Mouse (Mus musculus): ENCODE results near the gene Ctnna3. TPM values are rescaled to one million over a fixed set of nuclear protein-coding genes. Genes with fewer than 3 reads are reported as not detected.

The Ctnna3 gene
- polyA plus RNA-seq, 1 experiment from 2014 or later, result not detected

DNA sequence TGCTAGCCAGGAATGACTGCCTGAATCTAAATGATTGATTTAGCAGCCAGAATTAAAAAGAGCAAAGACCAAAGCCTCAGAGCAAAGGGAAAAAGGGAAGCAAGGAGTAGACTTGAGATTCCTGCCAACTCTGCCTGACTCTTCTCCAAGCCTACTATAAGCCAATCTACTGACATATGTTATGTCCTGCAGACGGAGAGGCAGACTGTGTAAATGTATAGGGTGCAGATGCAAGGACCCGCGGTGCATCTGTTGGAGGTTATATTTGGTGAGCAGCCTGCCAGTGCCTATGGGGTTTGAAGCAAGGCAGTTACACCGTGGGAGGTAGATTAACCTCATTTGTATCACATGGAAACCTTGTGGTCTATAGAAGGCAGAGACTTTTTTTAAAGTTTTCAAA, 409.1 kb downstream of the Ctnna3 start:
- no peaks in the 10 kb centered on the region for H3K9me3 ChIP-seq (replicated peaks)
- no peaks in the 10 kb centered on the region for H3K27me3 ChIP-seq (ENCODE audit: low read depth, poor library complexity, severe bottlenecking)
- no peak overlapping the region for H3K4me3 ChIP-seq
- no peak for DNase-seq (ENCODE audit: low spot score)
- H3K4me1 ChIP-seq, result no peaks in the 10 kb centered on the region
- no peaks in the 10 kb centered on the region for H3K36me3 ChIP-seq
- WGBS, result 87% methylated on average over 4 of the region's 4 CpGs
- no peak overlapping the region for H3K27ac ChIP-seq

DNA sequence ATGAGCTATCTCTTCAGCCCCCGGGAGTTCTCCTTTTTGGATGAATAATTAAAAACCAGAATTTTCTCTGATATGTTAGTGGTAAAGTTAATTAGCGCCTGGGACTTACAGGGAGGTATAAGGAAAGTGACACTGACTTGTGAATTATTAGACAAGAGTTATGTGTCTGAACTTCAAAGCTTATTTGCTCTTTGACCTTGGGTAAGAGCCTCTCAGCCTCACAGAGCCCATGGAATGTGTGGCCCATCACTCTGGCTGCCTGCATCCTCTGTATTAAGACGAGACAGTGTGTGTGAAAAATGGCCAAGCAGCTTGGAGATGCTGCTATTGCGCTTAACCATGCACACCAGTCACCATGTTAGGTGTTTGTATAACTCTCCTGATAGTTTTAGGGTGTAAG, 422.0 kb downstream of the Ctnna3 start:
- DNase-seq (ENCODE audit: low spot score), result no peak
- H3K27ac ChIP-seq, result no peak overlapping the region
- H3K9me3 ChIP-seq (replicated peaks), result no peaks in the 10 kb centered on the region
- H3K4me3 ChIP-seq, result no peak overlapping the region
- no peaks in the 10 kb centered on the region for H3K27me3 ChIP-seq (ENCODE audit: low read depth, poor library complexity, severe bottlenecking)
- 83% methylated on average over 4 of the region's 4 CpGs for WGBS
- H3K36me3 ChIP-seq, result no peaks in the 10 kb centered on the region
- H3K4me1 ChIP-seq, result no peaks in the 10 kb centered on the region

DNA sequence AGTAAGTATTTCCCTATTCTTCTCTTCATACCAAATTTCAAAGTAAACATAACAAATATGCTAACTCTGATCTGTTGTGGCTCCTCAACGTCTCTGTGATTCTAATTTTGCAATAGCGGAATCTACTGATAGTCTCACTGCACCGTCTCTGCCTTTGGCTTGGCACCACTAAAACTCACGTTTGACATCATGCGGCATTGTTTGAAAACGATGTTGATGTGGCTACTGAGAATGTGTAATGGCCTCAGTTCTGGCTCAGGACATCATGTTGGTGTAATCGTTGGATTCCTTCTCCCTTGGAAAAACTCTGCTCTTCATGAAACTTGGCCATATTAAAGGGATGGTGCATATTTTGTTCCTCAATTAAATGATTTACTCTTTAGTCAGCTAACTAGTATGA, 439.2 kb downstream of the Ctnna3 start:
- no peak for DNase-seq (ENCODE audit: low spot score)
- H3K36me3 ChIP-seq, result no peaks in the 10 kb centered on the region
- H3K4me3 ChIP-seq, result no peak overlapping the region
- H3K27me3 ChIP-seq (ENCODE audit: low read depth, poor library complexity, severe bottlenecking), result no peaks in the 10 kb centered on the region
- H3K27ac ChIP-seq, result no peak overlapping the region
- 90% methylated on average over 7 of the region's 7 CpGs for WGBS
- H3K9me3 ChIP-seq (replicated peaks), result no peaks in the 10 kb centered on the region
- no peaks in the 10 kb centered on the region for H3K4me1 ChIP-seq

DNA sequence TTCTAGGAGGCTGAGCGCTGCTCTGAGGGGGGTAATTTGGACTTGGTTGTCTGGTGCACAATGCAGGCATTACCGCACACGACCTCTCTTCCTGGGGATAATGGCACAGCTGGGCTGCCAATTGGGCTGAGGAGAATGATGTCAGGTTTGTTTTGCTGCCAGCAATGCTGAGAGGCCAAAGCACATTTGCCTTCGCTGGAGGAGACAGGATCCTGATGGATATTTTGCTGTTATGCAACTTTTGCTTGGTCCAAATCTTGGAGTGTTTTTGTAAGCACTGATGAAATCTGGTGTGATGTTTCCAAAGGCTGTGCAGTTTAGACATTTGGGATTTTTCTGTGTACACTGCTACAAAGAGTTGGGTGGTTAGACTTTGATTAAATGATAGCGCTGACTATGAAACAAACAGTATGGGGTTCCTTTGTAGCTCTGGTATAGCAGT, 450.6 kb downstream of the Ctnna3 start:
- H3K27me3 ChIP-seq (ENCODE audit: low read depth, poor library complexity, severe bottlenecking), result no peaks in the 10 kb centered on the region
- H3K27ac ChIP-seq, result no peak overlapping the region
- H3K9me3 ChIP-seq (replicated peaks), result no peaks in the 10 kb centered on the region
- no peak overlapping the region for H3K4me3 ChIP-seq
- no peaks in the 10 kb centered on the region for H3K36me3 ChIP-seq
- no peak for DNase-seq (ENCODE audit: low spot score)
- 90% methylated on average over 5 of the region's 5 CpGs for WGBS
- no peaks in the 10 kb centered on the region for H3K4me1 ChIP-seq

DNA sequence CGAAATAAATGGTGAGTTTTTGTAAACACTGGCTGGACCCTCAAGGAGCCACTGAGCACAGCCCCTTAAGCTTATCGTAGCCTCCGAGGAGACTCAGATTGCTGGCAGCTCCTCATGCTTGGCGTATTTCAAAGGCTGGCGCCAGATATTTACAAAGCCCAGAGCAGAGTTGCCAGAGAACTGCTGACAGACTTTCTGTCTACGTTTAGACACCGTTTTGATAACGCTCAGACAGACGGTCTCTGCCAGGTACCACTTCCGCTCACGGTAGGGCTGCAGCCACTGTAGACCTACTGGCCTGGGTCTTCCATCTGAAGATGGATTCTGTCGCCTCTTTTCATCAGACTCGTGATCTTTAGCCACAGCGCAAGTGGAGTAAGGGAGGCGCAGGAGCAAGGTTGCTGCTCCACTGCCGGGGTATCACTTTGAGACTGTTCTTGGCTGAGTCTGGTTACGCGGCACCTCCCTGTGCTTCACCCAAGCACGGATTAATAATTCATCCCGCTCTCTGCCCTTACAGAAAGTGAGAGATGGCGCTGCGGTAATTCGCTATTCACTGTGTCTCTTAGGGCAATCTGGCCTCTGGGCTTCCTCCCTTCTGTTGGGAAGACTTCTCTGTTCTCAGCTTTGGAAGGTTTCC, 456.7 kb downstream of the Ctnna3 start:
- WGBS, result 86% methylated on average over 23 of the region's 23 CpGs
- Histone ChIP-seq H3K27me3 (ENCODE audit: low read depth, poor library complexity, severe bottlenecking) (no peaks in the 10 kb centered on the region), H3K36me3 (no peaks in the 10 kb centered on the region), H3K4me3 (no peak overlapping the region), H3K9me3 (replicated peaks) (no peaks in the 10 kb centered on the region), H3K4me1 (no peaks in the 10 kb centered on the region), H3K27ac (no peak overlapping the region)
- no peak for DNase-seq (ENCODE audit: low spot score)

DNA sequence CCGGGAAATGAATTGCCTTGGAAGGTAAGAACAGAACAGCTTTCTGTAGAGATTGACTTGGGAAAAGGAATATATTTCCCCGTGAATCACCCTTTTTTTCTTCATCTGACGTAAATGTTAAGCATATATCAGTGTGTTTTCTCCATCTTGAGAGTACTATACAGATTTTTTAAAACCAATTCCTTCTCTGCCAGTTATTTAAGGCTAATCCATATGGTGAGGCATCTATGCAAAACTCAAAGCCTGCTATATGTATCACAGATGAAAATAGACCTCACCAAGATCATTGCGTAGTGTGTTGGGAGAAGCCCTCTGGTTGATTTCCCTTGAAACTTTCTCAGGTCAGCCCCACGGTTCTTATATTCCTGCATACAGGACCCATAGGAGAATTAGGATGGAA, 464.7 kb downstream of the Ctnna3 start:
- WGBS, result 94% methylated on average over 5 of the region's 5 CpGs
- Histone ChIP-seq H3K36me3 (no peaks in the 10 kb centered on the region), H3K4me3 (no peak overlapping the region), H3K27me3 (ENCODE audit: low read depth, poor library complexity, severe bottlenecking) (no peaks in the 10 kb centered on the region), H3K9me3 (replicated peaks) (no peaks in the 10 kb centered on the region), H3K27ac (no peak overlapping the region), H3K4me1 (no peaks in the 10 kb centered on the region)
- no peak for DNase-seq (ENCODE audit: low spot score)

DNA sequence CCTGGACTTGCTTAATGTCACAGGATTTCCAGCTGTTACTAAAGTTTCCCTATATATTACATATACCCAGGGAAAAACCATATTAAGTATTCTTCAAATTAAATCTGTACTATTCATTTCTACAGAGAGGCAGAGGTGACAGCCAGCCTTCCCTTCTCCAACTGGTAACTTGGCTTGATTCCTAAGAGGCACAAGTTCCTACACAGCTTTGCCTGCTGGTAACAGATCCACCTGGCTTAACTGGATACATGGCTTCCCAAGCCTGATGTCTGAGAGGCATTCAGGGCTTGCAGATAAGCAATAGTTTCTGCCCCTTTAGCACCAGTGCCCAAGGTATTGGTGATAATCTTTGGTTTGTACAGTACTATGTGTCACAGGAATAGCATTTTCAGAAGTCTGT, 470.0 kb downstream of the Ctnna3 start:
- Histone ChIP-seq H3K4me1 (no peaks in the 10 kb centered on the region), H3K27me3 (ENCODE audit: low read depth, poor library complexity, severe bottlenecking) (no peaks in the 10 kb centered on the region), H3K9me3 (replicated peaks) (no peaks in the 10 kb centered on the region), H3K36me3 (no peaks in the 10 kb centered on the region), H3K27ac (no peak overlapping the region), H3K4me3 (no peak overlapping the region)
- no peak for DNase-seq (ENCODE audit: low spot score)

DNA sequence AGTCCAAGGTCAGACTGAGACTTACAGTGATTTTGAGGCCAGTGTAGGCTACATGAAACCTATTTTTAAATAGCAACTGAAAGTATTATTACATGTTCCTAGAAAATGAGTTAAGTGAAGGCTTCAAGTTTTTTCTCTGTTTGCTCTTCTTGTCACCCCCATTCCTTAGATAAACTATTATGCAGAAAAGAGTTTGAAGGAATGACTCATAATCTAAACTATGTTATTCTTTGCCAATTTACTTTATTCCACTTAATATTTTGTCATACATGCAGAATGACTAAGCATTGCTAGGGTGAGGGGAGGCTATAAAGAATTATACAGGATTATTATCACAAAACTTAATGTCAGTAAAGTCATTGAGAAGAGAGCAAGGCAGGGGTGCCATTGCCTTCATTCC, 479.0 kb downstream of the Ctnna3 start:
- H3K4me3 ChIP-seq, result no peak overlapping the region
- H3K36me3 ChIP-seq, result no peaks in the 10 kb centered on the region
- no peak overlapping the region for H3K27ac ChIP-seq
- no peaks in the 10 kb centered on the region for H3K9me3 ChIP-seq (replicated peaks)
- peaks cover 3% of the 10 kb centered on the region; the same call in 1 of the 2 replicates for H3K4me1 ChIP-seq
- H3K27me3 ChIP-seq (ENCODE audit: low read depth, poor library complexity, severe bottlenecking), result no peaks in the 10 kb centered on the region
- no peak for DNase-seq (ENCODE audit: low spot score)

DNA sequence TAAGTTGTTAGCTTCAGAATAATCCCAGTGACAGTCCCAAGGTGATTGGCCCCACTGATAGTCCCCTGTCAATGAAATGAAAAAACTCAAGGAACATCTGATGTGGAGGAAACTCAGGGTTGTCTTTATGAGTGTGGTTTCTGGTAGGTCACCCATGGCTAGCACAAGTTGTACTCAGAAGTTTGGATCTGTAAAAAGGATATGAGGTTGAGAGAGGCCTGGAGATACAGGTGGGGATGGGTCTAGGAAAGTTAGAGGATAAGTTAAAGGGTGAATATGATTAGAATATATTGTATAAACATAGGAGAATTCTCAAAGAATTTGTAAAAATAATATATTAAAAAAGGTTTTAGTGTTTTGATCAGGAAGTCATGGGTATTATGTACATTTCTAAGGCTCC, 497.4 kb downstream of the Ctnna3 start, which contains the start of gene Gm10118:
Gm10118 (minus strand) TSS at position 101 of the 400 bp plus-strand sequence.
- Histone ChIP-seq H3K27me3 (ENCODE audit: low read depth, poor library complexity, severe bottlenecking) (no peaks in the 10 kb centered on the region), H3K4me1 (no peaks in the 10 kb centered on the region), H3K9me3 (replicated peaks) (no peaks in the 10 kb centered on the region), H3K27ac (no peak within 1 kb of the TSS), H3K4me3 (no peak within 1 kb of the TSS), H3K36me3 (no peaks in the 10 kb centered on the region)
- DNase-seq (ENCODE audit: low spot score), result no peak

DNA sequence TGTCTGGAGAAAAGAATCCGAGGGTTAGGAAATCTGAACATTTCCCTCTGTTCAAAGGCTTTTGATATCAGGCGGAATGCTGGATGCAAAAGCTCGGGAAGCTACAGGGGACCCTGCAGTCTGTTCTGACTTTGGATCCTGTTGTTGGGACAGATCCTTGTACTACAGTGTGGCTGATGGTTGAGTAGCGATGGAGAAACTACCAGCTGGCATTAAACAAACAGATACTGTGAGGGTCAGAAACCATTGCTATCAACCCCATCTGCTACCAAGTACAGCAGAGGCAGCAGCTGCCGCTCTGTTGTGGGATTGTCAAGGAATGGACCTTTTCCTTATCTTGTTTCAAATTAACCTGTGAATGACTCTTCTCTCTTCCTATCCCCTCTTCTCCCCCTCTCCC, 504.0 kb downstream of the Ctnna3 start:
- no peak overlapping the region for H3K4me3 ChIP-seq
- H3K36me3 ChIP-seq, result no peaks in the 10 kb centered on the region
- no peaks in the 10 kb centered on the region for H3K9me3 ChIP-seq (replicated peaks)
- no peak overlapping the region for H3K27ac ChIP-seq
- 84% methylated on average over 5 of the region's 5 CpGs for WGBS
- H3K27me3 ChIP-seq (ENCODE audit: low read depth, poor library complexity, severe bottlenecking), result no peaks in the 10 kb centered on the region
- H3K4me1 ChIP-seq, result no peaks in the 10 kb centered on the region
- no peak for DNase-seq (ENCODE audit: low spot score)

DNA sequence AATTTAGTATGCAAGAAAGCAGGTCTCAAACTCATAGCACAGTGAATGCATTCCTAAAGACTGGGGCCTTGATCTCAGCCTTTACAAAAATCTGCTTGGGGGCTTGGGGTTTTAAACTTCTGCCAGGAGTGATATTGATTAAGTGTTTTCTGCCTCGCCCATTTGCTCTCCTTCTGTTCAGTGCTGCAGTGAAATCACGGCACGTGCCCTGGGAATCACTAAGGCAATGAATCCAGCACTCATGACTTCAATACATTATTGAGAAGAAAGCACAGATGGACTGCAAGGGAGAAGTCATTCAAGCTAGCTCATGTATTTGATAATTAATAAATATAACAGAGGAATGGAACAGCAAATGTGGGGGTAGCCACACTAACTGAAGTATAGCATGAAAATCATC, 515.6 kb downstream of the Ctnna3 start:
- Histone ChIP-seq H3K4me1 (no peaks in the 10 kb centered on the region), H3K27me3 (ENCODE audit: low read depth, poor library complexity, severe bottlenecking) (no peaks in the 10 kb centered on the region), H3K4me3 (no peak overlapping the region), H3K36me3 (no peaks in the 10 kb centered on the region), H3K9me3 (replicated peaks) (no peaks in the 10 kb centered on the region), H3K27ac (no peak overlapping the region)
- no peak for DNase-seq (ENCODE audit: low spot score)
- WGBS, result 67% methylated on average over 3 of the region's 3 CpGs

DNA sequence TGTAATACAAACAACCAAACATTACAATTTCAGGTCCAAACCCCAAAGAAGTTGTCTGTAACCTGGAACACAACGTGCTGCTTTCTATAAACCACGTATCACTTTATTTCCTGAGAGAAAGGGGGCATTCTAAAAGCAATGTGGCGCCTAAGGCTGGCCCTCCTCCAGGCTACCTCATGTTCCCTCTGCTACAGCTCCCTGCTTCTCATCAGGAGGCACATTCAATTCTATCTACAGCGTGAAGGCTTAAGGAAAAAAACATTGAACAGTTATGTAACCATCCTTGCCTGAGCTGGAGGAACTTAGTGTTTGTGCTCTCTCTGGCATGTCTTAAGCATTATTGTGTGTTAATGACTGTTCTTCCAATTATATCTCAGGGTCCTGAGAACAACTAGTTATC, 517.4 kb downstream of the Ctnna3 start:
- Histone ChIP-seq H3K4me1 (no peaks in the 10 kb centered on the region), H3K36me3 (no peaks in the 10 kb centered on the region), H3K4me3 (no peak overlapping the region), H3K27me3 (ENCODE audit: low read depth, poor library complexity, severe bottlenecking) (no peaks in the 10 kb centered on the region), H3K27ac (no peak overlapping the region), H3K9me3 (replicated peaks) (no peaks in the 10 kb centered on the region)
- whole genome bisulfite sequencing, result 86% methylated on average over 4 of the region's 4 CpGs
- DNase-seq (ENCODE audit: low spot score), result no peak

DNA sequence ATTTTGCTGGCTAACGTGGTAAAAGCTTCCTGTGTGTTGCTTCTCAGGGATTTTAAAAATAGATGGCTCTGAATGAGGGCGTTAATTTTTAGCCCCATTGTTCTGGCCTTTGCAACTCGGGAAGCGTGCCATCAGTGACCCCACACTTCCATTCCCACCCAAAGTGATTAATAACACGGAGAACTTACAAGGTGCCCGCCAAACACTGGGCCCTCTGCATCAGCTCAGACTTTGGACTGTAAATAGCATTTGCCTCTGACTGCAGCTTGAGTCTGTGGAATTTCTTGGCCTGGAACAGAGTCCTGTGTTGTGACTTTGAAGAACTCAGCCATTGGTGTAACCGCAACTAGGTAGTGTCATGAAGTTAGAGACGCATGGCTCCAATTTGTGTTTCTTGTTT, 521.0 kb downstream of the Ctnna3 start:
- Histone ChIP-seq H3K27me3 (ENCODE audit: low read depth, poor library complexity, severe bottlenecking) (no peaks in the 10 kb centered on the region), H3K27ac (no peak overlapping the region), H3K4me3 (no peak overlapping the region), H3K9me3 (replicated peaks) (no peaks in the 10 kb centered on the region), H3K36me3 (no peaks in the 10 kb centered on the region), H3K4me1 (0 out of 2 replicates have a peak, but pooled peaks cover 4% of the 10 kb centered on the region)
- no peak for DNase-seq (ENCODE audit: low spot score)
- WGBS, result 77% methylated on average over 8 of the region's 8 CpGs

DNA sequence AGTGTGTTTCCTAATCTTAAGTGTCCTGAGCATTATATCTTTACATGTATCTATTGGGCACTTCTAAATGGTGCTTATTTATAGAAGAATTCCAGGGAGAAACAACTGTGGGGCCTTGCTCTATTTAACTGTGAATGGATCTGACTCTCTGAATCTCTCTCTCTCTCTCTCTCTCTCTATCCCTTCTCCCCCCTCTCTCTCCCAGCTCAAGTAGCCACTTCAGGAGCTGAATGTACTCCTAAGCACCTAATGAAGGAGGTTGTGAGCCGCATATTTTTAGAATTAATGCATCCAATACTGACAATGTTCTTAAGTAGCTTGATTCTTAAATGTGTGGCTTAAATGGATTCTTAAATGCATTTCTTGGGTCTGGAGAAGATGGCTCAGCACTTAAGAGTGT, 521.6 kb downstream of the Ctnna3 start:
- Histone ChIP-seq H3K9me3 (replicated peaks) (no peaks in the 10 kb centered on the region), H3K36me3 (no peaks in the 10 kb centered on the region), H3K27ac (no peak overlapping the region), H3K4me1 (0 out of 2 replicates have a peak, but pooled peaks cover 4% of the 10 kb centered on the region), H3K27me3 (ENCODE audit: low read depth, poor library complexity, severe bottlenecking) (no peaks in the 10 kb centered on the region), H3K4me3 (no peak overlapping the region)
- WGBS, result 97% methylated on average over 1 of the region's 1 CpGs
- no peak for DNase-seq (ENCODE audit: low spot score)

Measured in limb, embryonic 10.5 days (tissue).